In genomic region chr5:15838108-15838972, GRCm38 (mm10) we compare ENCODE assay signal across 8 mouse cellular contexts.
DNase-seq lines count a peak whose midpoint lies in the region; ATAC-seq lines count a peak whose summit lies in the region.

No protein-coding gene starts in this region.

- H3K36me3 ChIP-seq in midbrain, embryonic 16.5 days (ENCODE audit: control insufficient read depth, insufficient read depth, low read length), result no peaks in the 10 kb centered on the region

- H3K4me1 ChIP-seq in midbrain, embryonic 16.5 days (ENCODE audit: control insufficient read depth, insufficient read depth, low read length), result no peaks in the 10 kb centered on the region

- no peak overlapping the region for H3K27ac ChIP-seq in midbrain, embryonic 16.5 days (ENCODE audit: low read length)

- H3K4me2 ChIP-seq in midbrain, embryonic 16.5 days (ENCODE audit: low read length), result no peak overlapping the region

- H3K9ac ChIP-seq in midbrain, embryonic 16.5 days (ENCODE audit: low read depth, low read length), result no peak overlapping the region

- 33% methylated on average over 17 of the region's 17 CpGs for WGBS in midbrain, embryonic 16.5 days

- peak; percentile 94 for ATAC-seq in common myeloid progenitor, adult 5-6 weeks (replicated peaks; ENCODE audit: low read depth, poor library complexity, severe bottlenecking)
- peak; percentile 90 for ATAC-seq in midbrain, embryonic 16.5 days

- H3K4me3 ChIP-seq in midbrain, embryonic 16.5 days (ENCODE audit: low read depth, low read length), result no peak overlapping the region

- H3K9me3 ChIP-seq in midbrain, embryonic 16.5 days (replicated peaks; ENCODE audit: control insufficient read depth, low read length, poor library complexity, severe bottlenecking), result no peaks in the 10 kb centered on the region

- DNase-seq in heart, adult 18-20 months, result peak; percentile 54 to 80
- no peak for DNase-seq in heart, adult 11 months
- DNase-seq in gastrocnemius, postnatal 10 days, result peak; percentile 59
- DNase-seq in kidney, adult 18-20 months, result peak; percentile 61
- peak; percentile 51 to 74 for DNase-seq in left cerebral cortex, postnatal 36 days (ENCODE audit: low spot score in 2 of 2)
- DNase-seq in testis, postnatal 14 days (ENCODE audit: low spot score), result peak; percentile 17

- intact Hi-C loops in left cerebral cortex, postnatal 36 days (cut with DNase I), result loop anchor here (5.0 kb wide), 2 partner anchors 94 to 459 kb away; partner anchors contain the start of gene Cacna2d1

- no peaks in the 10 kb centered on the region for H3K27me3 ChIP-seq in midbrain, embryonic 16.5 days (ENCODE audit: control insufficient read depth, insufficient read depth, low read depth, low read length)
